Mouse (Mus musculus) embryonic facial prominence, embryonic 11.5 days (tissue): ENCODE data around the gene Plxnd1. TPM values are rescaled to one million over a fixed set of nuclear protein-coding genes. Genes with fewer than 3 reads are reported as not detected.

Experiments
- ATAC-seq: fragments of 200-750 bp; cut with Nextera tagmentation; replicated peaks from 2 replicates; pipeline ENCODE4 v1.8.0; 2017; ENCODE audit warnings: low read depth; ENCODE audit not compliant: insufficient number of reproducible peaks, low FRiP score, low TSS enrichment
- DNase-seq: peaks from one replicate; pipeline ENCODE4 v3.0.0-alpha.2; 2015; ENCODE audit warnings: low spot score
- H3K27ac ChIP-seq: fragments of 300-500 bp; sonication (generic); replicated peaks from 2 replicates; pipeline ENCODE4 v1.5.1; 2014; ENCODE audit warnings: mild to moderate bottlenecking, low read depth, low read length, control low read depth
- H3K27me3 ChIP-seq: fragments of 300-500 bp; sonication (generic); 2 replicates; pipeline ENCODE4 v1.6.1; 2014; ENCODE audit warnings: mild to moderate bottlenecking, low read length, moderate library complexity, mixed read lengths; ENCODE audit not compliant: control insufficient read depth, insufficient read depth
- H3K36me3 ChIP-seq: fragments of 300-500 bp; sonication (generic); replicated peaks from 2 replicates; pipeline ENCODE4 v1.6.1; 2014; ENCODE audit warnings: low read depth, mild to moderate bottlenecking, low read length, moderate library complexity, mixed read lengths; ENCODE audit not compliant: control insufficient read depth, insufficient read depth
- H3K4me1 ChIP-seq: fragments of 300-500 bp; sonication (generic); 2 replicates; pipeline ENCODE4 v1.6.1; 2014; ENCODE audit warnings: low read length, mixed read lengths; ENCODE audit not compliant: control insufficient read depth, insufficient read depth
- H3K4me2 ChIP-seq: fragments of 300-500 bp; sonication (generic); 2 replicates; pipeline ENCODE4 v1.6.1; 2014; ENCODE audit warnings: low read depth, mild to moderate bottlenecking, control low read depth, low read length, moderate library complexity
- H3K4me3 ChIP-seq: fragments of 300-500 bp; sonication (generic); 2 replicates; pipeline ENCODE4 v1.5.1; 2014; ENCODE audit warnings: low read depth, low read length, control low read depth
- H3K9ac ChIP-seq: fragments of 300-500 bp; sonication (generic); replicated peaks from 2 replicates; pipeline ENCODE4 v1.6.1; 2014; ENCODE audit warnings: mild to moderate bottlenecking, control low read depth, low read length
- H3K9me3 ChIP-seq: fragments of 300-500 bp; sonication (generic); replicated peaks from 2 replicates; pipeline ENCODE4 v1.6.1; 2016; ENCODE audit warnings: mild to moderate bottlenecking, low read length, inconsistent platforms, mixed read lengths; ENCODE audit not compliant: control insufficient read depth
- WGBS: fragments of 180-500 bp; shearing (Covaris S2); extraction: QIAGEN DNeasy Blood & Tissue Kit; methylation state at CpG from one replicate; pipeline ENCODE4 v1.1.7; 2014; 5-methylcytosine and 5-hydroxymethylcytosine counted together
- polyA plus RNA-seq: library from polyadenylated mRNA; unstranded; fragments of >200 nt; fragmentation: Nextera tagmentation; extraction: Ambion mirVana; gene quantifications from 2 replicates; pipeline ENCODE4 v1.2.1, GENCODE M21; 2014

The Plxnd1 gene
- polyA plus RNA-seq, 1 experiment from 2014 or later: 19.1 TPM

GRCm38 (mm10) chr6:115916611-115917010 is 78.2 kb downstream of the Plxnd1 start:
- no peak for DNase-seq
- Histone ChIP-seq H3K9me3 (no peaks in the 10 kb centered on the region), H3K9ac (no peak overlapping the region), H3K36me3 (no peaks in the 10 kb centered on the region), H3K4me3 (no peak overlapping the region), H3K27me3 (no peaks in the 10 kb centered on the region), H3K4me2 (no peak overlapping the region), H3K4me1 (no peaks in the 10 kb centered on the region), H3K27ac (no peak overlapping the region)
- no peak for ATAC-seq
- 94% methylated on average over 5 of the region's 5 CpGs for WGBS

GRCm38 (mm10) chr6:115915601-115916445 is 79.0 kb downstream of the Plxnd1 start:
- no peak overlapping the region for H3K27ac ChIP-seq
- no peak for ATAC-seq
- 78% methylated on average over 17 of the region's 17 CpGs for WGBS
- H3K36me3 ChIP-seq: no peaks in the 10 kb centered on the region
- no peak for DNase-seq
- H3K4me1 ChIP-seq: no peaks in the 10 kb centered on the region
- no peak overlapping the region for H3K4me2 ChIP-seq
- no peaks in the 10 kb centered on the region for H3K27me3 ChIP-seq
- H3K9ac ChIP-seq: no peak overlapping the region
- H3K9me3 ChIP-seq: no peaks in the 10 kb centered on the region
- no peak overlapping the region for H3K4me3 ChIP-seq

GRCm38 (mm10) chr6:115914511-115915202 is 80.1 kb downstream of the Plxnd1 start:
- H3K4me2 ChIP-seq: no peak overlapping the region
- ATAC-seq (no peak), DNase-seq (no peak)
- H3K27ac ChIP-seq: no peak overlapping the region
- H3K4me1 ChIP-seq: no peaks in the 10 kb centered on the region
- H3K27me3 ChIP-seq: no peaks in the 10 kb centered on the region
- H3K36me3 ChIP-seq: no peaks in the 10 kb centered on the region
- no peaks in the 10 kb centered on the region for H3K9me3 ChIP-seq
- WGBS: 91% methylated on average over 15 of the region's 15 CpGs
- H3K4me3 ChIP-seq: no peak overlapping the region
- H3K9ac ChIP-seq: no peak overlapping the region

GRCm38 (mm10) chr6:115913482-115913881 is 81.3 kb downstream of the Plxnd1 start:
- Histone ChIP-seq H3K27me3 (no peaks in the 10 kb centered on the region), H3K4me3 (no peak overlapping the region), H3K4me1 (no peaks in the 10 kb centered on the region), H3K36me3 (no peaks in the 10 kb centered on the region), H3K9ac (no peak overlapping the region), H3K9me3 (no peaks in the 10 kb centered on the region), H3K27ac (no peak overlapping the region), H3K4me2 (no peak overlapping the region)
- 88% methylated on average over 10 of the region's 10 CpGs for WGBS
- no peak for ATAC-seq
- no peak for DNase-seq

- Histone ChIP-seq H3K9me3 (no peaks in the 10 kb centered on the region), H3K36me3 (no peaks in the 10 kb centered on the region; the same call in 1 of the 2 replicates), H3K4me3 (no peak overlapping the region), H3K4me1 (no peaks in the 10 kb centered on the region), H3K27me3 (no peaks in the 10 kb centered on the region), H3K9ac (no peak overlapping the region), H3K4me2 (no peak overlapping the region), H3K27ac (no peak overlapping the region)
- DNase-seq: no peak
- ATAC-seq: no peak
- 81% methylated on average over 6 of the region's 6 CpGs for WGBS
Observed at GRCm38 (mm10) chr6:115911763-115912162, 83.0 kb downstream of the Plxnd1 start.

GRCm38 (mm10) chr6:115909940-115910339 is 84.9 kb downstream of the Plxnd1 start:
- no peak overlapping the region for H3K4me2 ChIP-seq
- no peak overlapping the region for H3K4me3 ChIP-seq
- 55% methylated on average over 8 of the region's 8 CpGs for WGBS
- ATAC-seq (no peak; the same call in 1 of the 2 replicates), DNase-seq (no peak)
- H3K36me3 ChIP-seq: no peaks in the 10 kb centered on the region; the same call in 1 of the 2 replicates
- no peak overlapping the region for H3K9ac ChIP-seq
- no peaks in the 10 kb centered on the region for H3K9me3 ChIP-seq
- H3K27me3 ChIP-seq: no peaks in the 10 kb centered on the region
- no peak overlapping the region for H3K27ac ChIP-seq
- H3K4me1 ChIP-seq: no peaks in the 10 kb centered on the region

- Histone ChIP-seq H3K9ac (no peak overlapping the region), H3K4me1 (no peaks in the 10 kb centered on the region), H3K27ac (no peak overlapping the region; the same call in 1 of the 2 replicates), H3K4me3 (no peak overlapping the region), H3K27me3 (no peaks in the 10 kb centered on the region), H3K9me3 (no peaks in the 10 kb centered on the region), H3K4me2 (no peak overlapping the region), H3K36me3 (no peaks in the 10 kb centered on the region; the same call in 1 of the 2 replicates)
- no peak for DNase-seq
- ATAC-seq: no peak
- 58% methylated on average over 3 of the region's 3 CpGs for WGBS
Observed at GRCm38 (mm10) chr6:115909052-115909451, 85.8 kb downstream of the Plxnd1 start.

- H3K27ac ChIP-seq: no peak overlapping the region
- DNase-seq (no peak), ATAC-seq (no peak)
- no peak overlapping the region for H3K4me2 ChIP-seq
- H3K4me3 ChIP-seq: no peak overlapping the region
- H3K9ac ChIP-seq: no peak overlapping the region
- H3K9me3 ChIP-seq: no peaks in the 10 kb centered on the region
- H3K4me1 ChIP-seq: no peaks in the 10 kb centered on the region
- H3K36me3 ChIP-seq: no peaks in the 10 kb centered on the region; the same call in 1 of the 2 replicates
- WGBS: 62% methylated on average over 6 of the region's 6 CpGs
- H3K27me3 ChIP-seq: no peaks in the 10 kb centered on the region
Observed at GRCm38 (mm10) chr6:115908421-115908982, 86.3 kb downstream of the Plxnd1 start.
